Mouse (Mus musculus): ENCODE results near the gene Cpm. TPM values are rescaled to one million over a fixed set of nuclear protein-coding genes. Genes with fewer than 3 reads are reported as not detected.
A peak's percentile ranks its signal among the peaks of the same experiment; 100 is the strongest.

Cpm gene
- polyA plus RNA-seq, 1 experiment from 2014 or later, result 38.3 TPM

GRCm38 (mm10) chr10:117638578-117639220 is 9.4 kb downstream of the Cpm start:
- WGBS, result 86% methylated on average over 7 of the region's 7 CpGs
- no peak for ATAC-seq (ENCODE audit: insufficient number of reproducible peaks, low FRiP score, low TSS enrichment, low read depth)
- Histone ChIP-seq H3K4me1 (ENCODE audit: control insufficient read depth, insufficient read depth, low read length) (peaks cover 3% of the 10 kb centered on the region; the same call in 1 of the 2 replicates), H3K9ac (ENCODE audit: low read length) (no peak overlapping the region), H3K27me3 (ENCODE audit: control insufficient read depth, insufficient read depth, low read length) (no peaks in the 10 kb centered on the region), H3K9me3 (ENCODE audit: control insufficient read depth, low read length) (no peaks in the 10 kb centered on the region), H3K4me2 (ENCODE audit: low read depth, severe bottlenecking) (no peak overlapping the region), H3K27ac (replicated peaks; ENCODE audit: low read depth, low read length) (no peak overlapping the region), H3K36me3 (ENCODE audit: control insufficient read depth, insufficient read depth, low read length) (no peaks in the 10 kb centered on the region), H3K4me3 (ENCODE audit: low read depth, low read length) (no peak overlapping the region)
- no peak for DNase-seq (ENCODE audit: low spot score)

- H3K4me2 ChIP-seq (ENCODE audit: low read depth, severe bottlenecking), result no peak overlapping the region
- H3K27me3 ChIP-seq (ENCODE audit: control insufficient read depth, insufficient read depth, low read length), result no peaks in the 10 kb centered on the region
- no peaks in the 10 kb centered on the region for H3K36me3 ChIP-seq (ENCODE audit: control insufficient read depth, insufficient read depth, low read length)
- 96% methylated on average over 8 of the region's 8 CpGs for WGBS
- H3K9me3 ChIP-seq (ENCODE audit: control insufficient read depth, low read length), result no peaks in the 10 kb centered on the region
- ATAC-seq (ENCODE audit: insufficient number of reproducible peaks, low FRiP score, low TSS enrichment, low read depth) (no peak), DNase-seq (ENCODE audit: low spot score) (no peak)
- H3K4me1 ChIP-seq (ENCODE audit: control insufficient read depth, insufficient read depth, low read length), result peaks cover 8% of the 10 kb centered on the region
- no peak overlapping the region for H3K9ac ChIP-seq (ENCODE audit: low read length)
- H3K4me3 ChIP-seq (ENCODE audit: low read depth, low read length), result no peak overlapping the region
- H3K27ac ChIP-seq (replicated peaks; ENCODE audit: low read depth, low read length), result no peak overlapping the region
These were observed 9.9 kb downstream of the Cpm start for GRCm38 (mm10) chr10:117639221-117639599.

GRCm38 (mm10) chr10:117639899-117640594 is 10.7 kb downstream of the Cpm start:
- H3K36me3 ChIP-seq (ENCODE audit: control insufficient read depth, insufficient read depth, low read length), result no peaks in the 10 kb centered on the region
- no peak for DNase-seq (ENCODE audit: low spot score)
- H3K4me3 ChIP-seq (ENCODE audit: low read depth, low read length), result no peak overlapping the region
- ATAC-seq (ENCODE audit: insufficient number of reproducible peaks, low FRiP score, low TSS enrichment, low read depth), result 0 out of 2 replicates have a peak, but pooled peaks have one; percentile 35
- H3K9me3 ChIP-seq (ENCODE audit: control insufficient read depth, low read length), result no peaks in the 10 kb centered on the region
- H3K9ac ChIP-seq (ENCODE audit: low read length), result no peak overlapping the region
- H3K27me3 ChIP-seq (ENCODE audit: control insufficient read depth, insufficient read depth, low read length), result no peaks in the 10 kb centered on the region
- no peak overlapping the region for H3K4me2 ChIP-seq (ENCODE audit: low read depth, severe bottlenecking)
- H3K4me1 ChIP-seq (ENCODE audit: control insufficient read depth, insufficient read depth, low read length), result peaks cover 14% of the 10 kb centered on the region
- no peak overlapping the region for H3K27ac ChIP-seq (replicated peaks; ENCODE audit: low read depth, low read length)
- WGBS, result 62% methylated on average over 21 of the region's 21 CpGs

GRCm38 (mm10) chr10:117640595-117641078 is 11.3 kb downstream of the Cpm start:
- Histone ChIP-seq H3K4me1 (ENCODE audit: control insufficient read depth, insufficient read depth, low read length) (peaks cover 14% of the 10 kb centered on the region), H3K36me3 (ENCODE audit: control insufficient read depth, insufficient read depth, low read length) (no peaks in the 10 kb centered on the region), H3K4me2 (ENCODE audit: low read depth, severe bottlenecking) (no peak overlapping the region), H3K9ac (ENCODE audit: low read length) (no peak overlapping the region), H3K27ac (replicated peaks; ENCODE audit: low read depth, low read length) (no peak overlapping the region), H3K27me3 (ENCODE audit: control insufficient read depth, insufficient read depth, low read length) (no peaks in the 10 kb centered on the region), H3K9me3 (ENCODE audit: control insufficient read depth, low read length) (no peaks in the 10 kb centered on the region), H3K4me3 (ENCODE audit: low read depth, low read length) (no peak overlapping the region)
- WGBS, result 83% methylated on average over 7 of the region's 7 CpGs
- DNase-seq (ENCODE audit: low spot score) (no peak), ATAC-seq (ENCODE audit: insufficient number of reproducible peaks, low FRiP score, low TSS enrichment, low read depth) (no peak)

- DNase-seq (ENCODE audit: low spot score) (no peak), ATAC-seq (ENCODE audit: insufficient number of reproducible peaks, low FRiP score, low TSS enrichment, low read depth) (no peak)
- no peaks in the 10 kb centered on the region for H3K36me3 ChIP-seq (ENCODE audit: control insufficient read depth, insufficient read depth, low read length)
- no peaks in the 10 kb centered on the region for H3K9me3 ChIP-seq (ENCODE audit: control insufficient read depth, low read length)
- H3K27me3 ChIP-seq (ENCODE audit: control insufficient read depth, insufficient read depth, low read length), result no peaks in the 10 kb centered on the region
- no peak overlapping the region for H3K4me2 ChIP-seq (ENCODE audit: low read depth, severe bottlenecking)
- H3K4me1 ChIP-seq (ENCODE audit: control insufficient read depth, insufficient read depth, low read length), result peaks cover 14% of the 10 kb centered on the region
- no peak overlapping the region for H3K27ac ChIP-seq (replicated peaks; ENCODE audit: low read depth, low read length)
- H3K9ac ChIP-seq (ENCODE audit: low read length), result no peak overlapping the region; the same call in 1 of the 2 replicates
- no peak overlapping the region for H3K4me3 ChIP-seq (ENCODE audit: low read depth, low read length)
- WGBS, result 57% methylated on average over 20 of the region's 20 CpGs
These were observed 12.3 kb downstream of the Cpm start for GRCm38 (mm10) chr10:117641400-117642200.

- Histone ChIP-seq H3K4me1 (ENCODE audit: control insufficient read depth, insufficient read depth, low read length) (peaks cover 14% of the 10 kb centered on the region), H3K27ac (replicated peaks; ENCODE audit: low read depth, low read length) (no peak overlapping the region), H3K4me2 (ENCODE audit: low read depth, severe bottlenecking) (no peak overlapping the region), H3K4me3 (ENCODE audit: low read depth, low read length) (no peak overlapping the region), H3K36me3 (ENCODE audit: control insufficient read depth, insufficient read depth, low read length) (no peaks in the 10 kb centered on the region), H3K9me3 (ENCODE audit: control insufficient read depth, low read length) (no peaks in the 10 kb centered on the region), H3K27me3 (ENCODE audit: control insufficient read depth, insufficient read depth, low read length) (no peaks in the 10 kb centered on the region), H3K9ac (ENCODE audit: low read length) (no peak overlapping the region)
- DNase-seq (ENCODE audit: low spot score) (no peak), ATAC-seq (ENCODE audit: insufficient number of reproducible peaks, low FRiP score, low TSS enrichment, low read depth) (no peak)
- WGBS, result 87% methylated on average over 9 of the region's 9 CpGs
These were observed 12.8 kb downstream of the Cpm start for GRCm38 (mm10) chr10:117642201-117642450.

GRCm38 (mm10) chr10:117642491-117643262 is 13.4 kb downstream of the Cpm start:
- Histone ChIP-seq H3K4me1 (ENCODE audit: control insufficient read depth, insufficient read depth, low read length) (peaks cover 14% of the 10 kb centered on the region), H3K4me3 (ENCODE audit: low read depth, low read length) (no peak overlapping the region), H3K36me3 (ENCODE audit: control insufficient read depth, insufficient read depth, low read length) (no peaks in the 10 kb centered on the region), H3K27me3 (ENCODE audit: control insufficient read depth, insufficient read depth, low read length) (no peaks in the 10 kb centered on the region), H3K27ac (replicated peaks; ENCODE audit: low read depth, low read length) (no peak overlapping the region), H3K9ac (ENCODE audit: low read length) (no peak overlapping the region), H3K4me2 (ENCODE audit: low read depth, severe bottlenecking) (no peak overlapping the region), H3K9me3 (ENCODE audit: control insufficient read depth, low read length) (no peaks in the 10 kb centered on the region)
- ATAC-seq (ENCODE audit: insufficient number of reproducible peaks, low FRiP score, low TSS enrichment, low read depth), result no peak
- 93% methylated on average over 15 of the region's 15 CpGs for WGBS
- no peak for DNase-seq (ENCODE audit: low spot score)

- no peak for DNase-seq (ENCODE audit: low spot score)
- Histone ChIP-seq H3K27ac (replicated peaks; ENCODE audit: low read depth, low read length) (no peak overlapping the region), H3K4me3 (ENCODE audit: low read depth, low read length) (no peak overlapping the region), H3K27me3 (ENCODE audit: control insufficient read depth, insufficient read depth, low read length) (no peaks in the 10 kb centered on the region), H3K9me3 (ENCODE audit: control insufficient read depth, low read length) (no peaks in the 10 kb centered on the region), H3K4me2 (ENCODE audit: low read depth, severe bottlenecking) (no peak overlapping the region), H3K9ac (ENCODE audit: low read length) (no peak overlapping the region), H3K36me3 (ENCODE audit: control insufficient read depth, insufficient read depth, low read length) (no peaks in the 10 kb centered on the region), H3K4me1 (ENCODE audit: control insufficient read depth, insufficient read depth, low read length) (peaks cover 14% of the 10 kb centered on the region)
- 77% methylated on average over 6 of the region's 6 CpGs for WGBS
- ATAC-seq (ENCODE audit: insufficient number of reproducible peaks, low FRiP score, low TSS enrichment, low read depth), result no peak
These were observed 14.0 kb downstream of the Cpm start for GRCm38 (mm10) chr10:117643302-117643701.

Measured in limb, embryonic 11.5 days (tissue).